Mouse (Mus musculus): ENCODE measurements around the gene Amhr2.

DNA sequence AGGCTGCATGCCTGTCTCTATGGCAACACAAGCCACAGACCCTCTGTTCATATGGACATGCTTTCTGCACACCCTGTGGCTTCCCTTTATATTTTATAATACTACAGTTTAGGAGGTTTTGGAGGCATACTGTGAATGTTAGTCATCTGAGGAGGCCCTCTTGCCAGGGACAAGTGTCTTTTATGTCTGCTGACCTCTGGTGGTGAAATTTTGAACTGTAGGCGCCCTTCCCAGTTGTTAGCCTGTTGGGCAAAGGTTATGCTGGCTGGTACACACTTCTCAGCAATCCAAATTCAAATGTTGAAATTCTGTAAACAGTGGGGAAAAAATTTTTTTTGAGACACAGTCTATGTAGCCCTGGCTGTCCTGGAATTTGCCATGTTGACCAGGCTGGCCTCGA, 2.7 kb upstream of the Amhr2 start:
- TF ChIP-seq GATA1 (IDR thresholded peaks at IDR 0.05; ENCODE audit: low read length) (no peak), TAL1 (IDR thresholded peaks at IDR 0.05; ENCODE audit: low read length) (no peak)
